Mouse (Mus musculus) adrenal gland, postnatal 36 days (tissue): ENCODE results near the gene Nlrp6. TPM values are rescaled to one million over a fixed set of nuclear protein-coding genes. Genes with fewer than 3 reads are reported as not detected.
"Not testable (repeated sequence)": the region's sequence is repeated elsewhere in the genome, so short reads cannot be mapped to it uniquely, and the experiment has no call there.

Experiments
- DNase-seq, 2 experiments: peaks; one replicate each; pipeline ENCODE4 v3.0.0; 2021; ENCODE audit warnings: mixed read lengths in 1 of 2
- total RNA-seq, 2 experiments: library from RNA; stranded (reverse); gene quantifications; 2 replicates each; pipeline ENCODE4 v1.2.3; 2021

The Nlrp6 gene
- total RNA-seq, 2 experiments from 2014 or later, result 0.99 to 1.1 TPM

DNA sequence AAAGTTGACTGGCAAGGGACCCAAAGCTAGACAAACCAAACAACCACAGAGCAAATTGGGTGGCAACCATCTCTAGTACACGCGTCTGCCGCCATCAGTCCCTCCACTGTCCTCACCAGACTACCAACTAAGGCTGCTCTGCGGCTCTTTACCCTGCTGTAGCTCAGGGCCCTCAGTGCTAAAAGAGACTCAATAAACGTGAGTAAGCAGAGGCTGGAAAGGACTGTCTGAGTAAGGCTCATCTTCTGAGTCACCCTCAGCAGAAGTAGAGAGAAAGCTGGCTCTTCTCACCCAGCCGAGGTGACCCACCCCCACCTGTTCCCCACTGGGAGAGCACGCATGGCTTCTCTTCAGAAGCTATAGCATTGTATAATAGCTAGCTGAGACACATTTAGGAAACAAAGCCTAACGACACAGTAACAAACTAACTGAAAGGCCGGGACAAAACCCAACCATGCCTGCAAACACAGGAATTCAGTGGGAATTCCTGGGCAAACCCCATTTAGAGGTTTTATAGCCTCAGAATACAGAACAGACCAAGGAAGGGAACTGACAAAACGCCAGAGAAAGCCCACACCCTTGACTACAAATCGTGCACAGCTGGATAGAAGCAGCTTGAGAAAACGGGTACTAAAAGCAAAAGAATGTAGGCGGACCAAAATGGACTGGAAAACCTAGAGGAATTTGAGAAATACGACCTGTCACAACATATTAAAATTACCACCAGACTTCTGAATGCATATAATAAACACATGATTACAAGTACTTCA, 52.9 kb downstream of the Nlrp6 start:
- DNase-seq, result no peak

- DNase-seq, result no peak
Measured at GRCm38 (mm10) chr7:140974940-140975339, 54.2 kb downstream of the Nlrp6 start.

DNA sequence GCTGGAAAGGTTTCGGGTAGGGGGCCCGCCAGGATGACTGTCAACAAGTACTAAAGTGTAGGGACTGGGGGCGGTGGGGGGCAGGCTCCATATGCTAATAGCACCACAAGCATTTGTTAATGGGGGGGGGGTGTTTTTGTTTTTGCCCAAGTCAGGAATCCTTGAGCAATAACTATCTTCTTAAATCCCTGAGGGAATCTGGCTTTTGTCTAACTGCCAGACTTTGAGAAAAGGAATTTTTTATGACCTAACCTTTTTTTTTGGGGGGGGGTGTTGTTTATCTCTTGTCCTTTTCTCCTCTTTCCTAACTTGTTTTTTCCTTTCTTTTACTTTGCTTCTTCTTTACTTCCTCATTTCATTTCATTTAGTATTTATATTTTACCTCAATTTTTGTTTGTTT, 54.8 kb downstream of the Nlrp6 start:
- DNase-seq, result no peak

DNA sequence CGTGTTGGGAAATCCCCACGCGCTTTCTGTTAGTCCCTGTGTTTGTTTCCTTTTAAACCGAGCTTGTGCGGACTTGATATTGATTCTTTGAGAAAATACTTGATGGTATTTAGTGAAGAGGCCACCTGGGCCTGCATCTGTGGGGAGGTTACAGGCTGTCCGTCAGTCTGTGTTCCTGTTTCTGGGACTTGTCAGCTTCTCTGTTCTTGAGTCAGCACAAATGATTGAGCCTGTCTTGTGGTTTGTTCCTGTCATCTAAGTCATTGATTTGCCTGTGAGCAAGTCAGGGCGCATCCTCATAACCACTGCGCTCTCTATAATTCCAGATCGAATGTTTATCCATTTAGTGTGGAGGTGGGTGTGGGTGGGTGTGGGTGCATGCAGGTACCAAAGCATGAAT, 56.0 kb downstream of the Nlrp6 start:
- not testable (repeated sequence) for DNase-seq

Other genes starting within 250 kb of the Nlrp6 start
- gene Olfr45, start 239.0 kb upstream of the Nlrp6 start, total RNA-seq, result not detected
- not detected for gene Olfr541, start 223.6 kb upstream of the Nlrp6 start, total RNA-seq
- gene Cyp2e1, start 157.2 kb upstream of the Nlrp6 start, total RNA-seq, result 100 to 1,000 TPM; 251 to 279 TPM
- not detected for gene Syce1, start 133.1 kb upstream of the Nlrp6 start, total RNA-seq
- gene Zfp941, start 98.7 kb upstream of the Nlrp6 start, total RNA-seq, result 1 to 10 TPM; 2.7 to 3.4 TPM
- gene Urah, start 85.9 kb upstream of the Nlrp6 start, total RNA-seq, result under 1 TPM in 1 of 2 experiments, not detected in 1; 0.70 TPM
- not detected for gene Scgb1c1, start 75.4 kb upstream of the Nlrp6 start, total RNA-seq
- under 1 TPM in 1 of 2 experiments, not detected in 1; 0.26 TPM for gene Odf3, start 73.1 kb upstream of the Nlrp6 start, total RNA-seq
- gene Gm45785, start 64.6 kb upstream of the Nlrp6 start, total RNA-seq, result 1 to 10 TPM in 1 of 2 experiments, not detected in 1; 1.3 TPM
- 10 to 100 TPM; 52.7 to 60.4 TPM for gene Ric8a, start 63.9 kb upstream of the Nlrp6 start, total RNA-seq
- 10 to 100 TPM; 30.5 to 41.4 TPM for gene Bet1l, start 63.3 kb upstream of the Nlrp6 start, total RNA-seq
- 100 to 1,000 TPM; 118 to 127 TPM for gene Psmd13, start 38.9 kb upstream of the Nlrp6 start, total RNA-seq
- gene Sirt3, start 38.6 kb upstream of the Nlrp6 start, total RNA-seq, result 10 to 100 TPM; 31.3 to 33.8 TPM
- gene Cox8b, start 20.5 kb upstream of the Nlrp6 start, total RNA-seq, result 1,000 to 10,000 TPM in 1 of 2 experiments, 100 to 1,000 TPM in 1; 964 to 1,065 TPM
- 10 to 100 TPM; 35.8 to 38.1 TPM for gene Pgghg, start 20.5 kb downstream of the Nlrp6 start, total RNA-seq
- gene Ifitm5, start 29.4 kb downstream of the Nlrp6 start, total RNA-seq, result 1 to 10 TPM in 1 of 2 experiments, under 1 TPM in 1; 0.63 to 1.7 TPM
- gene Gm45717, start 35.0 kb downstream of the Nlrp6 start, total RNA-seq, result not detected
- gene Ifitm2, start 35.1 kb downstream of the Nlrp6 start, total RNA-seq, result 100 to 1,000 TPM; 430 to 633 TPM
- 1 to 10 TPM; 5.5 to 7.3 TPM for gene Ifitm1, start 46.3 kb downstream of the Nlrp6 start, total RNA-seq
- 100 to 1,000 TPM; 135 to 191 TPM for gene Ifitm3, start 89.9 kb downstream of the Nlrp6 start, total RNA-seq
- under 1 TPM in 1 of 2 experiments, not detected in 1; 0.99 TPM for gene Ifitm6, start 97.0 kb downstream of the Nlrp6 start, total RNA-seq
- gene Gm17387, start 108.2 kb downstream of the Nlrp6 start, total RNA-seq, result not detected
- gene B4galnt4, start 140.2 kb downstream of the Nlrp6 start, total RNA-seq, result under 1 TPM; 0.83 to 0.95 TPM
- gene Pkp3, start 157.3 kb downstream of the Nlrp6 start, total RNA-seq, result 1 to 10 TPM; 1.4 to 1.5 TPM
- gene Sigirr, start 179.7 kb downstream of the Nlrp6 start, total RNA-seq, result 1 to 10 TPM; 2.4 to 4.3 TPM
- under 1 TPM; 0.30 TPM for gene Ano9, start 196.9 kb downstream of the Nlrp6 start, total RNA-seq
- gene Ptdss2, start 201.5 kb downstream of the Nlrp6 start, total RNA-seq, result 10 to 100 TPM; 41.8 to 42.9 TPM